Mouse (Mus musculus) right cerebral cortex, adult 2 months (tissue): ENCODE data around the gene Sfxn1.
A peak's percentile ranks its signal among the peaks of the same experiment; 100 is the strongest.

Experiments
- DNase-seq, 2 experiments: peaks; one replicate each; pipeline ENCODE4 v3.0.0; 2021 to 2022; ENCODE audit warnings: low spot score in 2 of 2

The Sfxn1 gene

GRCm38 (mm10) chr13:54137756-54138410 lies 66.2 kb downstream of the Sfxn1 start:
- DNase-seq: no peak

- no peak for DNase-seq
These were observed 72.1 kb downstream of the Sfxn1 start for GRCm38 (mm10) chr13:54143788-54144187.

- peak in 1 of 2 experiments; percentile 43 for DNase-seq
These were observed 73.0 kb downstream of the Sfxn1 start for GRCm38 (mm10) chr13:54144624-54145023.

- no peak for DNase-seq
These were observed 75.7 kb downstream of the Sfxn1 start for GRCm38 (mm10) chr13:54147328-54147727.

GRCm38 (mm10) chr13:54152421-54152820 lies 80.8 kb downstream of the Sfxn1 start:
- DNase-seq: no peak

GRCm38 (mm10) chr13:54152911-54153310 lies 81.2 kb downstream of the Sfxn1 start:
- no peak for DNase-seq

GRCm38 (mm10) chr13:54153672-54154218 lies 82.1 kb downstream of the Sfxn1 start:
- peak; percentile 31 to 47 for DNase-seq

GRCm38 (mm10) chr13:54155822-54156221 lies 84.2 kb downstream of the Sfxn1 start:
- no peak for DNase-seq
